Mouse (Mus musculus) embryonic facial prominence, embryonic 15.5 days (tissue): ENCODE data around the gene Recql. TPM values are rescaled to one million over a fixed set of nuclear protein-coding genes. Genes with fewer than 3 reads are reported as not detected.
A peak's percentile ranks its signal among the peaks of the same experiment; 100 is the strongest.

ENCODE experiments used
- ATAC-seq: fragments of 200-750 bp; cut with Nextera tagmentation; 2 replicates; pipeline ENCODE4 v1.8.0; 2017; ENCODE audit warnings: low read depth, moderate TSS enrichment; ENCODE audit not compliant: insufficient number of reproducible peaks, low FRiP score, low TSS enrichment
- H3K27ac ChIP-seq: fragments of 300-500 bp; sonication (generic); replicated peaks from 2 replicates; pipeline ENCODE4 v1.5.1; 2015; ENCODE audit warnings: mild to moderate bottlenecking, inconsistent platforms
- H3K27me3 ChIP-seq: fragments of 300-500 bp; sonication (generic); 2 replicates; pipeline ENCODE4 v1.6.1; 2015; ENCODE audit warnings: inconsistent platforms
- H3K36me3 ChIP-seq: fragments of 300-500 bp; sonication (generic); 2 replicates; pipeline ENCODE4 v1.6.1; 2015; ENCODE audit warnings: mild to moderate bottlenecking, inconsistent platforms
- H3K4me1 ChIP-seq: fragments of 300-500 bp; sonication (generic); 2 replicates; pipeline ENCODE4 v1.6.1; 2015; ENCODE audit warnings: inconsistent platforms
- H3K4me2 ChIP-seq: fragments of 300-500 bp; sonication (generic); replicated peaks from 2 replicates; pipeline ENCODE4 v1.6.1; 2015; ENCODE audit warnings: mild to moderate bottlenecking, inconsistent platforms
- H3K4me3 ChIP-seq: fragments of 300-500 bp; sonication (generic); replicated peaks from 2 replicates; pipeline ENCODE4 v1.5.1; 2015; ENCODE audit warnings: mild to moderate bottlenecking, inconsistent platforms
- H3K9ac ChIP-seq: fragments of 300-500 bp; sonication (generic); 2 replicates; pipeline ENCODE4 v1.6.1; 2015; ENCODE audit warnings: inconsistent platforms
- H3K9me3 ChIP-seq: fragments of 300-500 bp; sonication (generic); replicated peaks from 2 replicates; pipeline ENCODE4 v1.6.1; 2016; ENCODE audit warnings: inconsistent platforms
- WGBS: fragments of 180-500 bp; shearing (Covaris S2); methylation state at CpG from one replicate; pipeline ENCODE4 v1.1.7; 2015; 5-methylcytosine and 5-hydroxymethylcytosine counted together
- polyA plus RNA-seq: library from polyadenylated mRNA; unstranded; fragments of >200 nt; fragmentation: Nextera tagmentation; extraction: Ambion mirVana; gene quantifications from 2 replicates; pipeline ENCODE4 v1.2.1, GENCODE M21; 2015

The Recql gene
- polyA plus RNA-seq, 1 experiment from 2014 or later = 26.2 TPM

GRCm38 (mm10) chr6:142387755-142388271 is 926 bp upstream of the Recql start:
- Histone ChIP-seq H3K9ac (peak overlapping the region; percentile 81), H3K4me3 (peak overlapping the region; percentile 83), H3K4me1 (peaks cover 20% of the 10 kb centered on the region), H3K36me3 (0 out of 2 replicates have a peak, but pooled peaks cover under 1% of the 10 kb centered on the region), H3K4me2 (peak overlapping the region; percentile 53), H3K27ac (0 out of 2 replicates have a peak overlapping the region, but pooled peaks have one; percentile 58), H3K27me3 (no peaks in the 10 kb centered on the region), H3K9me3 (no peaks in the 10 kb centered on the region)
- no peak for ATAC-seq
- 18% methylated on average over 8 of the region's 8 CpGs for WGBS

GRCm38 (mm10) chr6:142386285-142387010 is 439 bp downstream of the Recql start:
- peaks cover 20% of the 10 kb centered on the region for H3K4me1 ChIP-seq
- no peaks in the 10 kb centered on the region for H3K36me3 ChIP-seq
- peak overlapping the region; percentile 39 for H3K9ac ChIP-seq
- ATAC-seq = peak; percentile 66; the same call in 1 of the 2 replicates
- WGBS = 5% methylated on average over 31 of the region's 31 CpGs
- peak overlapping the region; percentile 68; the same call in 1 of the 2 replicates for H3K27ac ChIP-seq
- H3K4me2 ChIP-seq = peak overlapping the region; percentile 65
- no peaks in the 10 kb centered on the region for H3K9me3 ChIP-seq
- H3K4me3 ChIP-seq = peak overlapping the region; percentile 83
- no peaks in the 10 kb centered on the region for H3K27me3 ChIP-seq

- Histone ChIP-seq H3K27me3 (no peaks in the 10 kb centered on the region), H3K4me3 (no peak overlapping the region), H3K36me3 (no peaks in the 10 kb centered on the region), H3K9me3 (no peaks in the 10 kb centered on the region), H3K4me2 (no peak overlapping the region), H3K4me1 (peaks cover 20% of the 10 kb centered on the region), H3K27ac (no peak overlapping the region), H3K9ac (no peak overlapping the region)
- whole genome bisulfite sequencing = 92% methylated on average over 9 of the region's 9 CpGs
- ATAC-seq = no peak
These were observed 2.4 kb downstream of the Recql start for GRCm38 (mm10) chr6:142384521-142384920.

GRCm38 (mm10) chr6:142381615-142382014 is 5.3 kb downstream of the Recql start:
- H3K9ac ChIP-seq = no peak overlapping the region
- H3K27ac ChIP-seq = no peak overlapping the region
- no peak overlapping the region for H3K4me2 ChIP-seq
- H3K27me3 ChIP-seq = no peaks in the 10 kb centered on the region
- H3K9me3 ChIP-seq = no peaks in the 10 kb centered on the region
- H3K36me3 ChIP-seq = peaks cover under 1% of the 10 kb centered on the region
- no peak for ATAC-seq
- H3K4me1 ChIP-seq = peaks cover 4% of the 10 kb centered on the region; the same call in 1 of the 2 replicates
- no peak overlapping the region for H3K4me3 ChIP-seq
- 86% methylated on average over 7 of the region's 7 CpGs for WGBS

GRCm38 (mm10) chr6:142379961-142380360 is 6.9 kb downstream of the Recql start:
- no peak for ATAC-seq
- Histone ChIP-seq H3K4me1 (no peaks in the 10 kb centered on the region), H3K9me3 (no peaks in the 10 kb centered on the region), H3K4me2 (no peak overlapping the region), H3K4me3 (no peak overlapping the region), H3K27me3 (no peaks in the 10 kb centered on the region), H3K9ac (no peak overlapping the region), H3K27ac (no peak overlapping the region), H3K36me3 (peaks cover 14% of the 10 kb centered on the region)
- 91% methylated on average over 6 of the region's 6 CpGs for WGBS

- H3K4me3 ChIP-seq = no peak overlapping the region
- H3K36me3 ChIP-seq = peaks cover 19% of the 10 kb centered on the region
- no peak overlapping the region for H3K27ac ChIP-seq
- no peaks in the 10 kb centered on the region for H3K4me1 ChIP-seq
- no peaks in the 10 kb centered on the region for H3K9me3 ChIP-seq
- H3K9ac ChIP-seq = no peak overlapping the region
- 82% methylated on average over 8 of the region's 8 CpGs for WGBS
- no peak overlapping the region for H3K4me2 ChIP-seq
- no peak for ATAC-seq
- H3K27me3 ChIP-seq = no peaks in the 10 kb centered on the region
These were observed 8.1 kb downstream of the Recql start for GRCm38 (mm10) chr6:142378576-142379330.

- no peaks in the 10 kb centered on the region for H3K9me3 ChIP-seq
- H3K27me3 ChIP-seq = no peaks in the 10 kb centered on the region
- no peak for ATAC-seq
- H3K27ac ChIP-seq = no peak overlapping the region
- no peak overlapping the region for H3K4me3 ChIP-seq
- WGBS = 75% methylated on average over 1 of the region's 1 CpGs
- H3K36me3 ChIP-seq = peaks cover 29% of the 10 kb centered on the region
- no peak overlapping the region for H3K4me2 ChIP-seq
- H3K4me1 ChIP-seq = no peaks in the 10 kb centered on the region
- no peak overlapping the region for H3K9ac ChIP-seq
These were observed 9.8 kb downstream of the Recql start for GRCm38 (mm10) chr6:142377081-142377480.

GRCm38 (mm10) chr6:142369568-142369967 is 17.3 kb downstream of the Recql start:
- no peaks in the 10 kb centered on the region for H3K27me3 ChIP-seq
- no peak overlapping the region for H3K4me2 ChIP-seq
- 87% methylated on average over 3 of the region's 3 CpGs for WGBS
- no peak overlapping the region for H3K4me3 ChIP-seq
- no peaks in the 10 kb centered on the region for H3K9me3 ChIP-seq
- no peak for ATAC-seq
- no peaks in the 10 kb centered on the region for H3K4me1 ChIP-seq
- H3K27ac ChIP-seq = no peak overlapping the region
- peaks cover 57% of the 10 kb centered on the region for H3K36me3 ChIP-seq
- H3K9ac ChIP-seq = no peak overlapping the region

- Histone ChIP-seq H3K36me3 (peaks cover 63% of the 10 kb centered on the region), H3K27me3 (no peaks in the 10 kb centered on the region), H3K9me3 (no peaks in the 10 kb centered on the region), H3K27ac (no peak overlapping the region), H3K9ac (no peak overlapping the region), H3K4me2 (no peak overlapping the region), H3K4me3 (no peak overlapping the region), H3K4me1 (no peaks in the 10 kb centered on the region)
- 82% methylated on average over 3 of the region's 3 CpGs for WGBS
- no peak for ATAC-seq
These were observed 19.3 kb downstream of the Recql start for GRCm38 (mm10) chr6:142367565-142367964.

GRCm38 (mm10) chr6:142366473-142367018 is 20.3 kb downstream of the Recql start:
- no peak overlapping the region for H3K4me2 ChIP-seq
- H3K36me3 ChIP-seq = peaks cover 61% of the 10 kb centered on the region
- 85% methylated on average over 10 of the region's 10 CpGs for WGBS
- no peak overlapping the region for H3K9ac ChIP-seq
- no peak overlapping the region for H3K4me3 ChIP-seq
- no peaks in the 10 kb centered on the region for H3K4me1 ChIP-seq
- H3K27me3 ChIP-seq = no peaks in the 10 kb centered on the region
- no peaks in the 10 kb centered on the region for H3K9me3 ChIP-seq
- no peak for ATAC-seq
- H3K27ac ChIP-seq = no peak overlapping the region
